Mouse (Mus musculus): ENCODE data around the gene Gm20388. TPM values are rescaled to one million over a fixed set of nuclear protein-coding genes. Genes with fewer than 3 reads are reported as not detected.

Gm20388 gene
- polyA plus RNA-seq, 1 experiment from 2014 or later, result 47.1 TPM

DNA sequence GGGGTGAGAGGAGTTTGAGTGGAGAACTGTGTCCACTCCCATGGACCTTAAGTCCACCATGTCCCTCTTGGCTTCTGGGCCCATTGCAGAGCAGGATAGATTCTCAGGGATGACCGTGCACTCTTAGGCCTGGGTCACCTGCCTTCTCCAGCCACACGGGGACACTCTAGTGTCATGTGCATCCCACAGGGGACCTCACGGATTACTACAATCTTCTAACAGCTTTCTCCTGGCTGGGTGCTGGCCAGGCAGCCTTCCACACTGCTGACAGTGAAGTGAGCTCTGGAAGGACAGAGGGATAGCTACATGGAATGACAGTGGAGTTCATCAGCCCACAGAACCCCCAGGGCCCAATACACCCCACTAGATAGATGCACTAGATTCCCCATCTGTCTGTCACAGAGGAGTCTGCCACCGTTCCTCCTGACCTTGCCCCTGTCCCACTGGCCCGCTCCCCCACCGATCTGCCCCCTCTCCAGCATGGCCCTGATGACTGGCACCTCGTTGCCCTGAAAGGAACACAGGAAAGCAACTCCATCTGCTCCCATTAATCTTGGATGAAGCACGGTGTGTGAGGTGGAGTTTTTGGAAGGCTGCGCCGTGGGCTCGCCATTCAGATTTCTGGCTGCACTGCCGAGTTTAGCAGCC lies 2287.9 kb downstream of the Gm20388 start:
- Histone ChIP-seq H3K36me3 (ENCODE audit: inconsistent target) (no peaks in the 10 kb centered on the region), H3K79me2 (ENCODE audit: inconsistent target) (no peaks in the 10 kb centered on the region), H3K4me3 (ENCODE audit: inconsistent target) (no peak overlapping the region), H3K27ac (no peak overlapping the region)
- 91% methylated on average over 12 of the region's 12 CpGs for WGBS (ENCODE audit: missing documents)

DNA sequence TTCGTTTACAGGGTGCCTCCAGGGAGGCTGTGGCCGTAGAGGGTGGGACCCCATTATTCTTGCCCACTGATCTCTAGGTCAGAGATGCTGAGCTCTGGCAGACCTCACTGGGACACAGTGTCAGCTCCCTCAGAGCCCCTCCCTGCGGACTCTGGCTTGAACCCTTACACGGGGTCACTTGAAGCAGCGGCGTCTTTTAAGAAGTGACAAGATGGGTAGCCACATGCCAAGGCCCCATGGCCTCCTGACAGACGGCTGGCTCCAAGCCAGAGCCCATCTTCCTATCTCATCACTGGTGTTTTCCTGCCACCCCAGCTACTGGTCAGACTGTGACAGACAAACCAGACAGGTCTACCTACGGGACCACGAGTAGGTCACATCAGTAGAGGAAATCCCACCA lies 2288.6 kb downstream of the Gm20388 start:
- WGBS (ENCODE audit: missing documents), result 88% methylated on average over 9 of the region's 9 CpGs
- no peaks in the 10 kb centered on the region for H3K36me3 ChIP-seq (ENCODE audit: inconsistent target)
- H3K4me3 ChIP-seq (ENCODE audit: inconsistent target), result no peak overlapping the region
- no peaks in the 10 kb centered on the region for H3K79me2 ChIP-seq (ENCODE audit: inconsistent target)
- no peak overlapping the region for H3K27ac ChIP-seq

GRCm38 (mm10) chr8:122199841-122200240 lies 2289.2 kb downstream of the Gm20388 start:
- Histone ChIP-seq H3K36me3 (ENCODE audit: inconsistent target) (no peaks in the 10 kb centered on the region), H3K27ac (no peak overlapping the region), H3K4me3 (ENCODE audit: inconsistent target) (no peak overlapping the region), H3K79me2 (ENCODE audit: inconsistent target) (no peaks in the 10 kb centered on the region)
- 97% methylated on average over 4 of the region's 4 CpGs for WGBS (ENCODE audit: missing documents)

DNA sequence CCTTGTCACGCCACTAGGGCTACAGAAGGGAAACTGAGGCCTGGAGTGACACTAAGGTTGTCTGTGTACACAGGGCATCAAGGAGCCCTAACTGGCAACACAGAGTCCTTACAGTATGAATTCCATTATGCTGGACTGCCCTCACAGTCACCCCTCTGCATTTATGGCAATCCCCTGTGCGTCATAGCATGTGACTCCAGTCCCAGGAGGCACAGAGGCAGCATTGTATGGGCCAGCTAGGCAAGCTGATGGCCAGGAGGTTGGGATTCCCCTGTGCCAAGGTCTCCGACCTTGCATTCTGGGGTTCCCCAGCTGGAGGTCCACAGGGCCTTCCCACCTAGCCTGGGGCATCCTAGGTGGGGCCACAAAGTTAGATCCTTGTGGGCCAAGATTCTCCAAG lies 2300.9 kb downstream of the Gm20388 start:
- Histone ChIP-seq H3K27ac (no peak overlapping the region), H3K79me2 (ENCODE audit: inconsistent target) (no peaks in the 10 kb centered on the region), H3K4me3 (ENCODE audit: inconsistent target) (no peak overlapping the region), H3K36me3 (ENCODE audit: inconsistent target) (no peaks in the 10 kb centered on the region)
- WGBS (ENCODE audit: missing documents), result 97% methylated on average over 3 of the region's 3 CpGs

GRCm38 (mm10) chr8:122215630-122216029 lies 2305.0 kb downstream of the Gm20388 start:
- Histone ChIP-seq H3K4me3 (ENCODE audit: inconsistent target) (no peak overlapping the region), H3K79me2 (ENCODE audit: inconsistent target) (no peaks in the 10 kb centered on the region), H3K36me3 (ENCODE audit: inconsistent target) (no peaks in the 10 kb centered on the region), H3K27ac (no peak overlapping the region)
- WGBS (ENCODE audit: missing documents), result 81% methylated on average over 8 of the region's 8 CpGs

GRCm38 (mm10) chr8:122216433-122216832 lies 2305.8 kb downstream of the Gm20388 start:
- WGBS (ENCODE audit: missing documents), result 78% methylated on average over 6 of the region's 6 CpGs

DNA sequence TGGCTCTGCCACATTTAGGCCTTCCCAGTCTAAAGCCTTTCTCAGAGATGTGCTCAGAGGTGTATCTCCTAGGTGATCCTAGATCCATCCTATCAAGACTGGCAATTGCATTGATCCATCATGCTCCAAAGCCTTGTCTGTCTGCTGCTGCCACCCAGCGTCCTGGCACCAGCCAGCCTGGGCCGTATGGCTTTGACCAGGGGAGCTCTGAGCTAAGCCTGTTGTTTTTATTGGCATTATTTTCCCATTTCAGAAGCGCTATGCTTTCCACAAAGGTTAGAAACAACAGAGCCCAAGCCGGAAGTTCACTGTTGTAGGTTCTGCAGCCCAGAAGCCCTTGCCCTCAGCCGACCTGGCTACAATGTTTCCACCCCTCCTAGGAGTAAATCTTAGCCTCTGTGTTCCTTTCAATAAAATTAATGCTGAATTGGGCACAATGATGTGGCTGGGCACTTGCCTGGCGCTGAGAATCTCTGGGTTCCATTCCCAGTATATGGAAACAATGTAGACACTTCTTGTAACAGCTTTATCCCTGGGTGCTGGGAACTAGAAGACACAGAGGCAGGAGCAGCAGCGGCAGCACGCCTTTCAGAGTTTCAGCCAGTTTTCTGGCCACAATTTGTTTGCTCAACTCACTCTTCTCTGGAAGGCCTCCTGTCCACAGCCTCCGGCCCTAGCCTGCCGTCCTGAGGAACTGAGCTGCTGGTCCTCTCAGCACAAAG lies 2307.0 kb downstream of the Gm20388 start:
- H3K27ac ChIP-seq, result no peak overlapping the region
- no peak overlapping the region for H3K4me3 ChIP-seq (ENCODE audit: inconsistent target)
- 88% methylated on average over 10 of the region's 10 CpGs for WGBS (ENCODE audit: missing documents)
- H3K79me2 ChIP-seq (ENCODE audit: inconsistent target), result no peaks in the 10 kb centered on the region
- no peaks in the 10 kb centered on the region for H3K36me3 ChIP-seq (ENCODE audit: inconsistent target)

More at GRCm38 (mm10) chr8:122216433-122216832, 2305.8 kb downstream of the Gm20388 start:
- Histone ChIP-seq H3K4me3 (ENCODE audit: inconsistent target) (no peak overlapping the region), H3K79me2 (ENCODE audit: inconsistent target) (no peaks in the 10 kb centered on the region), H3K27ac (no peak overlapping the region), H3K36me3 (ENCODE audit: inconsistent target) (no peaks in the 10 kb centered on the region)

DNA sequence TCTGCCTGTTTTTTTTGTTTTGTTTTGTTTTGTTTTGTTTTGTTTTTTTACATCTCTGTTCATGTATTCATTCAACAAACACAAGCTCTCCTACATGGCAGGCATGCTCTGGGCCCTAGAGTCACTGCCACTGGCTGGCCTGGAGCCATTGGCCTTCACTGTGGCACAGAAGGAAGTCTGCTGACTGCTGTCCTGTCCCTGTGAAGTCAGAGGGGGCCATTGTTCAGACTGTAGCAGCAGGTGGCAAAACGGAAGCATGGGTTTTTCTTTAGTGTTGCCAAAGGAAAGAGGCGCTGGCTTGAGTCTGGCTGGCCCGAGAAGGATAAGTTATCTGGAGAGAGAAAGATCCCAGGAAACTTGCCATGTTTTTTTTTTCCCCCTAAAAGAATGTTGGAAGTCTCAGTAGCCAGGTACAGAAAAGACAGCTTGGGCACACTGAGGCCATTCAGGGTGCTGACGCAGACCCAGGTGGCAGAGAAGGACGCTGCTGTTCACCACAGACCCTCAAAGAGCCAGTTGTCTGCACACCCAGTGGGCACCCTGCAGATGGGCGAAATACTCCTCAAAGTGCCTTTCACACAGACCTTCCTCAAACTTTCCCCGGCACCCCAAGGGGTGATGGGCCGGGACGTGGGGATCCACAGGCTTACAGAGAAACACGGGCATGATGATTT lies 2313.5 kb downstream of the Gm20388 start:
- WGBS (ENCODE audit: missing documents), result 78% methylated on average over 10 of the region's 10 CpGs
- no peak overlapping the region for H3K27ac ChIP-seq

DNA sequence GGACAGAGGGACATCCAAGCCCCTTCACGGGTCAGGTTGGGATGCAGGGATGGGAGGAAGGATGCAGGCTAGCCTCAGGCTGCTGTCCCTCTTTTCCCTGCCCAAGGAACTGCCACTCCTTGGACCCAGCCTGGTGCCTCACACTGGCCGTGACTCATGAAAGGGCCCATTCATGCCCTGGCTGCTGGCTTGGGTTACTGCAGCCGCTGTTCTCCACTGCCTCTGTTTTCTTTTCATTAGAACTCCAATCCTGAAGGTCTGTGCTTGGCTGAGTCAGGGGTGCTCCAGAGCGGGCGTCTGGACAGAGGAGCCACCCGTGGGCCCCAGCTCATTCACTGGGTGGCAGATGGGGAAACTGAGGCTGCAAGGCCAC lies 2314.0 kb downstream of the Gm20388 start:
- no peak overlapping the region for H3K27ac ChIP-seq
- H3K36me3 ChIP-seq (ENCODE audit: inconsistent target), result no peaks in the 10 kb centered on the region
- 81% methylated on average over 6 of the region's 6 CpGs for WGBS (ENCODE audit: missing documents)
- no peak overlapping the region for H3K4me3 ChIP-seq (ENCODE audit: inconsistent target)
- no peaks in the 10 kb centered on the region for H3K79me2 ChIP-seq (ENCODE audit: inconsistent target)

More for the DNA sequence above, 2313.5 kb downstream of the Gm20388 start:
- no peak overlapping the region for H3K4me3 ChIP-seq (ENCODE audit: inconsistent target)
- H3K79me2 ChIP-seq (ENCODE audit: inconsistent target), result no peaks in the 10 kb centered on the region
- no peaks in the 10 kb centered on the region for H3K36me3 ChIP-seq (ENCODE audit: inconsistent target)

DNA sequence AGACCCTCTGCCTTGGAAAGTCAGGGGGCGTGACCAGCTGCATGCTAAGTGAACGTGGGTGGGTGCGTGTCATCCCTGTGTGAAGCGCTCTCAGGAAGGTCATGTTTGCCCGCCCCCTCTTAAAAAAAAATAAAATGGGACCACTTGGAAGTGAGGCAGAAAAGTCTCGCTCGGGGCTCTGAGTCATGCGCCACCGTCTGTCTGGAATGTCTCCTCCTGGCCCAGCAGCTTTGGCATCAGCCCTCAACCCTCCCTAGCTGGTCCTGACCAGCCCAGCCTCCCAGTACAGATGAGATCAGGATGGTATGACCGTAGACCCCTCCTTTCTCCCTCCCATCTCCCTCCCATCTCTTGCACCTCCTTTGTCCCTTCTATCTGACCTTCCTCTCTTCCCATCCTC lies 2314.8 kb downstream of the Gm20388 start:
- Histone ChIP-seq H3K36me3 (ENCODE audit: inconsistent target) (no peaks in the 10 kb centered on the region), H3K4me3 (ENCODE audit: inconsistent target) (no peak overlapping the region), H3K27ac (no peak overlapping the region), H3K79me2 (ENCODE audit: inconsistent target) (no peaks in the 10 kb centered on the region)
- 85% methylated on average over 10 of the region's 10 CpGs for WGBS (ENCODE audit: missing documents)

- no peaks in the 10 kb centered on the region for H3K36me3 ChIP-seq (ENCODE audit: inconsistent target)
- WGBS (ENCODE audit: missing documents), result 67% methylated on average over 6 of the region's 6 CpGs
Observed at GRCm38 (mm10) chr8:122227345-122227744, 2316.7 kb downstream of the Gm20388 start.

DNA sequence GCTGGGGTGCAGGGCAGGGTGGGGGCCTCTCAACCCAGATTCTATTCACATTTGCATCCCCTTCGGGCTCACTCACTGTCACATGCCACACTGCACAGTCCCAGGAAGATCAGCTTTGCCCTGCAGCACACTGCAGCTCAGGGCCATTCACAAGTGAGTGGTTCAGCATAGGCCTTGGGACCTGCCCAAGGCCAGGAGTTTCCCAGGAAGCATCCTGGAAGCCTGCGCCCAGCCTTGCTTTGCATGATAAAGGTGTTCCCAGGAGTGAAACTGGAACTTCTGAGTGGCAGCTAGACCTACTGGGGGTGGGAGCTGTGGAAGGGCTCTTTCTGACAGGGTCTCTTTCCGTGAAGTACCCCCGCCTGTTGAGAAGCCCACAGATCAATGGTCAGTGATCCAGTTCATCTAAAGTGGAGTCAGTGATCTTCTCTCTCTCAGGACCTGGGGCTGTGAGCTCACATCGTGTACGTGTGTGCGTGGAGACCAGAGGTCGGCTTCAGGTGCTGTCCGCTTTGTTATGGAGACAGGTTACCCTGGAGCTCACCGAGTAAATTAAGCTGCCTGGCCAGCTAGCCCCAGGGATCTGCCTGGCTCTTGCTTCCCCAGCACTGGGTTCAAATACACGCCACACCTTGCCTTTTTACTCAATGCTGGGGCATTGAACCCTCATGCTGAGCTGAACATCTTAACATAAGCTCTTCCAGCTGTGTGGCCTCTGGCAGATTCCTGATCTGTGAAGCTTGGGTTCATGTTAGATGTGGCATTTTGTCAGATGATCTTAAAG lies 2318.3 kb downstream of the Gm20388 start:
- H3K27ac ChIP-seq, result no peak overlapping the region
- no peaks in the 10 kb centered on the region for H3K79me2 ChIP-seq (ENCODE audit: inconsistent target)
- WGBS (ENCODE audit: missing documents), result 90% methylated on average over 11 of the region's 11 CpGs
- H3K4me3 ChIP-seq (ENCODE audit: inconsistent target), result no peak overlapping the region
- no peaks in the 10 kb centered on the region for H3K36me3 ChIP-seq (ENCODE audit: inconsistent target)

More at GRCm38 (mm10) chr8:122227345-122227744, 2316.7 kb downstream of the Gm20388 start:
- Histone ChIP-seq H3K79me2 (ENCODE audit: inconsistent target) (no peaks in the 10 kb centered on the region), H3K27ac (no peak overlapping the region), H3K4me3 (ENCODE audit: inconsistent target) (no peak overlapping the region)

DNA sequence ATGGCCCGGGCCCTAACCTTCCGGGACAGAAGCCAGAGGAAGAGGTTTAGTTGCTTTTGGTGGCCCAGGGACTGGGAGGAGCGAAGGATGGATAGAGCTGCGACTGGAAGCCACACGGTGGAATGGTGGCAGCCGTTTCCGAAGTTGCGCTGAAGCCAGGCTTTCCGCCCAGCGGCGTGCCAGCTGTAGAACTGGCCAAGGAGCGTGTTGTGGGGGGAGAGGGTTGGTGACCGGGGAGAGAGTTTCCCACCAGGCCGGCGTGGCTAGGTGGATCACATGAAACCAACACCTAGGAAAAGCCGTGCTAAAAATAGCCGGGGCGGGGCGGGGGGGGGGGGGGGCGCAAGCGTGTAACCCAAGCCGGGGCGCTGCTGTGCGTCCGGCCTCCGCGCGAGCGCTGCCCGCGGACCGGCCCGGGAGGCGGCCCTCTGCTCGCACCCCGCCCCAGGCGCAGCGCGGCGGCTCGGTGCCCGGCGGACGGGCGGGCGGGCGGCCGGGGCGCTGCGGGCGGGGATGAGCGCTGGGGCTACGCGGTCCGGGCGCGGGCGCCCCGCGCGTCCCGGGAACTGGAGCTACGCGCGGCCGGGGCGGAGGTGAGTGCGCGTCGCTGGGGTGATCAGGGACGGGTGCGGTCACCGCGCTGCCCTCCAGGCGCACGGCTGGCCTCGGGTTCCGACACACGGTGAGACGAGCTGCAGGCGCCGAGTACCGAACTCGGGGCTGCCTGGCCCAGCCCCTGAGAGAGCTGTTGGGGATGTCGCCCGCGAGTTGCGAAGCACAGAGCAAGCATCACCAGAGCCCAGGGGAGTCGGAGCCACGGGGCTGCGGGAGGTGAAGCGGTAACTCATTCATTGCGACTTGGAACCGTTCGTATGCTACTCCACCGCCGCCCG lies 2319.4 kb downstream of the Gm20388 start:
- Histone ChIP-seq H3K27ac (no peak overlapping the region), H3K4me3 (ENCODE audit: inconsistent target) (no peak overlapping the region; the same call in 1 of the 2 replicates), H3K79me2 (ENCODE audit: inconsistent target) (no peaks in the 10 kb centered on the region), H3K36me3 (ENCODE audit: inconsistent target) (no peaks in the 10 kb centered on the region)
- 4% methylated on average over 76 of the region's 98 CpGs for WGBS (ENCODE audit: missing documents)

All from macrophage (primary cell).